Mouse (Mus musculus): ENCODE data around the gene Kifc3.

The Kifc3 gene

GRCm38 (mm10) chr8:95081650-95082049 is 121.0 kb downstream of the Kifc3 start:
- POLR2A ChIA-PET: interaction anchor here (0.6 to 2.1 kb wide), 24 partner anchors 8 to 908 kb away, joined by 3 to 18 read pairs (median 4); partner anchors contain the start of genes Nup93 (in 1 of the 4), Usb1 (in 1 of the 4) and Zfp319 (in 1 of the 4)
- CTCF ChIA-PET: interaction anchor here (0.5 to 2.2 kb wide), 13 partner anchors 13 to 717 kb away, joined by 3 to 21 read pairs (median 4); no protein-coding TSS in a partner anchor

- CTCF ChIA-PET: interaction anchor here in 3 of 4 experiments (0.6 to 2.2 kb wide), 19 partner anchors 12 to 155 kb away, joined by 3 to 21 read pairs (median 3); no protein-coding TSS in a partner anchor
Measured at GRCm38 (mm10) chr8:95080381-95081341, 122.0 kb downstream of the Kifc3 start, which contains the start of gene Katnb1. TSS of gene Katnb1 (plus strand) at chr8:95081186.

GRCm38 (mm10) chr8:95079305-95079704 is 123.3 kb downstream of the Kifc3 start:
- CTCF ChIA-PET: no interaction called here
- POLR2A ChIA-PET: no interaction called here

More at GRCm38 (mm10) chr8:95080381-95081341, 122.0 kb downstream of the Kifc3 start, which contains the start of gene Katnb1:
- POLR2A ChIA-PET: interaction anchor here in 3 of 4 experiments (0.5 to 2.1 kb wide), 30 partner anchors 9 to 890 kb away, joined by 3 to 18 read pairs (median 4); partner anchors contain the start of genes Nup93 (in 1 of the 3), Usb1 (in 1 of the 3) and Zfp319 (in 1 of the 3)

- ChIA-PET POLR2A (interaction anchor here in 2 of 4 experiments (0.6 to 1.7 kb wide), 2 partner anchors 10 to 522 kb away, joined by 3 to 6 read pairs; no protein-coding TSS in a partner anchor), CTCF (interaction anchor here (0.7 to 3.1 kb wide), 5 partner anchors 10 to 225 kb away, joined by 3 to 9 read pairs (median 3); no protein-coding TSS in a partner anchor)
Measured at GRCm38 (mm10) chr8:95078055-95078454, 124.6 kb downstream of the Kifc3 start.

- CTCF ChIA-PET: interaction anchor here in 3 of 4 experiments (0.6 to 3.1 kb wide), 5 partner anchors 8 to 554 kb away, joined by 3 to 9 read pairs (median 3); no protein-coding TSS in a partner anchor
- POLR2A ChIA-PET: no interaction called here
Measured at GRCm38 (mm10) chr8:95076151-95076550, 126.5 kb downstream of the Kifc3 start.

- ChIA-PET CTCF (interaction anchor here in 3 of 4 experiments (0.5 to 3.1 kb wide), 6 partner anchors 8 to 118 kb away, joined by 3 to 9 read pairs (median 4); no protein-coding TSS in a partner anchor), POLR2A (interaction anchor here in 2 of 4 experiments (0.6 to 1.1 kb wide), 3 partner anchors 11 to 244 kb away, joined by 3 read pairs; no protein-coding TSS in a partner anchor)
Measured at GRCm38 (mm10) chr8:95075504-95075903, 127.1 kb downstream of the Kifc3 start.

- ChIA-PET CTCF (interaction anchor here (0.5 to 2.3 kb wide), 54 partner anchors 8 to 629 kb away, joined by 3 to 27 read pairs (median 4); partner anchors contain the start of genes Katnb1 (in 3 of the 4), Kifc3 (in 3 of the 4), Drc7 (in 1 of the 4) and Usb1 (in 1 of the 4)), POLR2A (interaction anchor here in 3 of 4 experiments (0.6 to 2.0 kb wide), 13 partner anchors 10 to 648 kb away, joined by 3 to 18 read pairs (median 5); partner anchors contain the start of genes Katnb1 (in 3 of the 3), Setd6 (in 1 of the 3) and Usb1 (in 1 of the 3))
Measured at GRCm38 (mm10) chr8:95067582-95067981, 135.0 kb downstream of the Kifc3 start.

- ChIA-PET POLR2A (interaction anchor here in 3 of 4 experiments (0.5 to 1.6 kb wide), 6 partner anchors 11 to 715 kb away, joined by 3 to 4 read pairs (median 3); partner anchors contain the start of gene Katnb1 (in 1 of the 3)), CTCF (interaction anchor here in 3 of 4 experiments (0.7 to 1.3 kb wide), 4 partner anchors 11 to 490 kb away, joined by 3 to 6 read pairs (median 3); no protein-coding TSS in a partner anchor)
Measured at GRCm38 (mm10) chr8:95064531-95064930, 138.1 kb downstream of the Kifc3 start.

- POLR2A ChIA-PET: interaction anchor here in 1 of 4 experiments (1.0 kb wide), 1 partner anchor 140 kb away, joined by 3 read pairs; no protein-coding TSS in a partner anchor
Measured at GRCm38 (mm10) chr8:95059812-95060533, 142.6 kb downstream of the Kifc3 start.

GRCm38 (mm10) chr8:95058661-95059060 is 144.0 kb downstream of the Kifc3 start:
- ChIA-PET CTCF (interaction anchor here in 2 of 4 experiments (1.3 to 3.1 kb wide), 2 partner anchors 9 kb away, joined by 7 to 13 read pairs; no protein-coding TSS in a partner anchor), POLR2A (interaction anchor here in 1 of 4 experiments (0.5 kb wide), 1 partner anchor 23 kb away, joined by 5 read pairs; no protein-coding TSS in a partner anchor)

More at GRCm38 (mm10) chr8:95059812-95060533, 142.6 kb downstream of the Kifc3 start:
- CTCF ChIA-PET: interaction anchor here in 1 of 4 experiments (1.0 kb wide), 1 partner anchor 105 kb away, joined by 3 read pairs; no protein-coding TSS in a partner anchor

- ChIA-PET POLR2A (interaction anchor here in 2 of 4 experiments (0.6 to 2.5 kb wide), 3 partner anchors 9 to 510 kb away, joined by 3 to 8 read pairs (median 3); partner anchors contain the start of gene Katnb1 (in 1 of the 2)), CTCF (interaction anchor here in 2 of 4 experiments (0.6 to 3.1 kb wide), 4 partner anchors 11 to 283 kb away, joined by 5 to 13 read pairs (median 8); no protein-coding TSS in a partner anchor)
Measured at GRCm38 (mm10) chr8:95056414-95056813, 146.2 kb downstream of the Kifc3 start.

- ChIA-PET POLR2A (interaction anchor here in 2 of 4 experiments (0.6 to 1.7 kb wide), 3 partner anchors 28 to 109 kb away, joined by 3 read pairs; no protein-coding TSS in a partner anchor), CTCF (interaction anchor here in 3 of 4 experiments (0.6 to 1.0 kb wide), 4 partner anchors 13 to 563 kb away, joined by 3 to 11 read pairs (median 5); no protein-coding TSS in a partner anchor)
Measured at GRCm38 (mm10) chr8:95054927-95055510, 147.6 kb downstream of the Kifc3 start, which contains the start of gene Drc7. TSS of gene Drc7 (plus strand) at chr8:95055103.

GRCm38 (mm10) chr8:95054438-95054837 is 148.2 kb downstream of the Kifc3 start:
- ChIA-PET CTCF (interaction anchor here in 1 of 4 experiments (0.5 to 1.0 kb wide), 2 partner anchors 13 to 73 kb away, joined by 4 to 6 read pairs; no protein-coding TSS in a partner anchor), POLR2A (interaction anchor here in 3 of 4 experiments (0.6 to 1.7 kb wide), 6 partner anchors 10 to 108 kb away, joined by 3 to 4 read pairs (median 3); no protein-coding TSS in a partner anchor)
